Mouse (Mus musculus): Measurements from ENCODE around the gene Tcaim. TPM values are rescaled to one million over a fixed set of nuclear protein-coding genes. Genes with fewer than 3 reads are reported as not detected.

The Tcaim gene
- polyA plus RNA-seq (2015; fragmentation: Nextera tagmentation; extraction: Ambion mirVana) = 9.5 and 10.0 TPM in 2 replicates

- H3K9ac ChIP-seq = peak within 1 kb of the TSS; percentile 81
- ATAC-seq (ENCODE audit: low read depth) = peak; percentile 99
- H3K9me3 ChIP-seq = no peaks in the 10 kb centered on the region
- peak within 1 kb of the TSS; percentile 94 for H3K27ac ChIP-seq (replicated peaks)
- H3K4me1 ChIP-seq (replicated peaks) = peaks cover 14% of the 10 kb centered on the region
- H3K27me3 ChIP-seq = no peaks in the 10 kb centered on the region; the same call in 1 of the 2 replicates
- H3K36me3 ChIP-seq = no peaks in the 10 kb centered on the region; the same call in 1 of the 2 replicates
- H3K4me3 ChIP-seq = peak within 1 kb of the TSS; percentile 59
- peak within 1 kb of the TSS; percentile 87 for H3K4me2 ChIP-seq
- WGBS = 7% methylated on average over 42 of the region's 42 CpGs
Observed at GRCm38 (mm10) chr9:122805053-122805844, at the start of gene Tcaim. Gene Tcaim (plus strand): TSS chr9:122805539.

GRCm38 (mm10) chr9:122757614-122758013 lies 47.7 kb upstream of the Tcaim start:
- H3K27me3 ChIP-seq = no peaks in the 10 kb centered on the region
- H3K9me3 ChIP-seq = no peaks in the 10 kb centered on the region
- H3K4me3 ChIP-seq = no peak overlapping the region
- H3K4me1 ChIP-seq (replicated peaks) = no peaks in the 10 kb centered on the region
- no peak overlapping the region for H3K4me2 ChIP-seq
- no peaks in the 10 kb centered on the region for H3K36me3 ChIP-seq
- whole genome bisulfite sequencing = 57% methylated on average over 2 of the region's 2 CpGs
- no peak for ATAC-seq (ENCODE audit: low read depth)
- H3K27ac ChIP-seq (replicated peaks) = no peak overlapping the region
- H3K9ac ChIP-seq = no peak overlapping the region

GRCm38 (mm10) chr9:122760111-122760510 lies 45.2 kb upstream of the Tcaim start:
- Histone ChIP-seq H3K4me3 (no peak overlapping the region), H3K9ac (no peak overlapping the region), H3K4me1 (replicated peaks) (no peaks in the 10 kb centered on the region), H3K27me3 (no peaks in the 10 kb centered on the region), H3K4me2 (no peak overlapping the region), H3K36me3 (no peaks in the 10 kb centered on the region), H3K9me3 (no peaks in the 10 kb centered on the region), H3K27ac (replicated peaks) (no peak overlapping the region)
- no peak for ATAC-seq (ENCODE audit: low read depth)

- Histone ChIP-seq H3K36me3 (no peaks in the 10 kb centered on the region), H3K27me3 (no peaks in the 10 kb centered on the region), H3K9me3 (no peaks in the 10 kb centered on the region), H3K9ac (no peak overlapping the region), H3K4me1 (replicated peaks) (no peaks in the 10 kb centered on the region), H3K27ac (replicated peaks) (no peak overlapping the region), H3K4me3 (no peak overlapping the region), H3K4me2 (no peak overlapping the region)
- ATAC-seq (ENCODE audit: low read depth) = no peak
- WGBS = 74% methylated on average over 5 of the region's 5 CpGs
Observed at GRCm38 (mm10) chr9:122785231-122785630, 20.1 kb upstream of the Tcaim start.

GRCm38 (mm10) chr9:122786534-122786933 lies 18.8 kb upstream of the Tcaim start:
- no peak overlapping the region for H3K27ac ChIP-seq (replicated peaks)
- no peak overlapping the region for H3K4me2 ChIP-seq
- no peaks in the 10 kb centered on the region for H3K9me3 ChIP-seq
- no peaks in the 10 kb centered on the region for H3K27me3 ChIP-seq
- WGBS = 89% methylated on average over 1 of the region's 1 CpGs
- no peak overlapping the region for H3K4me3 ChIP-seq
- H3K9ac ChIP-seq = no peak overlapping the region
- no peaks in the 10 kb centered on the region for H3K36me3 ChIP-seq
- no peak for ATAC-seq (ENCODE audit: low read depth)
- no peaks in the 10 kb centered on the region for H3K4me1 ChIP-seq (replicated peaks)

- H3K36me3 ChIP-seq = no peaks in the 10 kb centered on the region; the same call in 1 of the 2 replicates
- no peak for ATAC-seq (ENCODE audit: low read depth)
- 16% methylated on average over 10 of the region's 10 CpGs for WGBS
Observed at GRCm38 (mm10) chr9:122805845-122806341, 554 bp downstream of the Tcaim start.

GRCm38 (mm10) chr9:122807186-122807585 lies 1.8 kb downstream of the Tcaim start:
- Histone ChIP-seq H3K27ac (replicated peaks) (no peak overlapping the region), H3K27me3 (no peaks in the 10 kb centered on the region), H3K4me2 (no peak overlapping the region), H3K9me3 (no peaks in the 10 kb centered on the region), H3K4me3 (no peak overlapping the region), H3K4me1 (replicated peaks) (peaks cover 14% of the 10 kb centered on the region), H3K9ac (no peak overlapping the region), H3K36me3 (peaks cover 9% of the 10 kb centered on the region)
- no peak for ATAC-seq (ENCODE audit: low read depth)
- WGBS = 96% methylated on average over 2 of the region's 2 CpGs

More at GRCm38 (mm10) chr9:122805845-122806341, 554 bp downstream of the Tcaim start:
- peaks cover 14% of the 10 kb centered on the region for H3K4me1 ChIP-seq (replicated peaks)
- H3K9ac ChIP-seq = peak overlapping the region; percentile 81
- H3K9me3 ChIP-seq = no peaks in the 10 kb centered on the region
- H3K27me3 ChIP-seq = no peaks in the 10 kb centered on the region
- peak overlapping the region; percentile 59 for H3K4me3 ChIP-seq
- H3K27ac ChIP-seq (replicated peaks) = peak overlapping the region; percentile 94
- H3K4me2 ChIP-seq = peak overlapping the region; percentile 87

- H3K27ac ChIP-seq (replicated peaks) = no peak overlapping the region
- peaks cover 32% of the 10 kb centered on the region for H3K36me3 ChIP-seq
- 87% methylated on average over 3 of the region's 3 CpGs for WGBS
- no peaks in the 10 kb centered on the region for H3K9me3 ChIP-seq
- H3K4me1 ChIP-seq (replicated peaks) = peaks cover 10% of the 10 kb centered on the region
- no peak overlapping the region for H3K4me3 ChIP-seq
- H3K27me3 ChIP-seq = no peaks in the 10 kb centered on the region
- no peak for ATAC-seq (ENCODE audit: low read depth)
- no peak overlapping the region for H3K4me2 ChIP-seq
- H3K9ac ChIP-seq = no peak overlapping the region
Observed at GRCm38 (mm10) chr9:122810212-122810611, 4.9 kb downstream of the Tcaim start.

GRCm38 (mm10) chr9:122812386-122812785 lies 7.0 kb downstream of the Tcaim start:
- Histone ChIP-seq H3K36me3 (peaks cover 45% of the 10 kb centered on the region), H3K9me3 (no peaks in the 10 kb centered on the region), H3K27ac (replicated peaks) (no peak overlapping the region), H3K4me2 (no peak overlapping the region), H3K4me3 (no peak overlapping the region), H3K4me1 (replicated peaks) (no peaks in the 10 kb centered on the region), H3K27me3 (no peaks in the 10 kb centered on the region), H3K9ac (no peak overlapping the region)
- no peak for ATAC-seq (ENCODE audit: low read depth)
- WGBS = 95% methylated on average over 5 of the region's 5 CpGs

- H3K27me3 ChIP-seq = no peaks in the 10 kb centered on the region
- H3K4me2 ChIP-seq = no peak overlapping the region
- WGBS = 93% methylated on average over 2 of the region's 2 CpGs
- H3K27ac ChIP-seq (replicated peaks) = no peak overlapping the region
- no peak for ATAC-seq (ENCODE audit: low read depth)
- no peak overlapping the region for H3K9ac ChIP-seq
- peaks cover 62% of the 10 kb centered on the region for H3K36me3 ChIP-seq
- no peaks in the 10 kb centered on the region for H3K9me3 ChIP-seq
- no peaks in the 10 kb centered on the region for H3K4me1 ChIP-seq (replicated peaks)
- no peak overlapping the region for H3K4me3 ChIP-seq
Observed at GRCm38 (mm10) chr9:122814775-122815174, 9.4 kb downstream of the Tcaim start.

GRCm38 (mm10) chr9:122815239-122815851 lies 10.0 kb downstream of the Tcaim start:
- Histone ChIP-seq H3K36me3 (peaks cover 68% of the 10 kb centered on the region), H3K27ac (replicated peaks) (no peak overlapping the region), H3K4me1 (replicated peaks) (no peaks in the 10 kb centered on the region), H3K9me3 (no peaks in the 10 kb centered on the region), H3K4me3 (no peak overlapping the region), H3K4me2 (no peak overlapping the region), H3K9ac (no peak overlapping the region), H3K27me3 (no peaks in the 10 kb centered on the region)
- ATAC-seq (ENCODE audit: low read depth) = no peak
- WGBS = 91% methylated on average over 4 of the region's 4 CpGs

GRCm38 (mm10) chr9:122823374-122824017 lies 18.2 kb downstream of the Tcaim start:
- H3K4me1 ChIP-seq (replicated peaks) = no peaks in the 10 kb centered on the region
- H3K4me3 ChIP-seq = no peak overlapping the region
- H3K27ac ChIP-seq (replicated peaks) = no peak overlapping the region
- H3K36me3 ChIP-seq = peaks cover 82% of the 10 kb centered on the region
- H3K9ac ChIP-seq = no peak overlapping the region
- H3K9me3 ChIP-seq = no peaks in the 10 kb centered on the region
- no peak overlapping the region for H3K4me2 ChIP-seq
- no peaks in the 10 kb centered on the region for H3K27me3 ChIP-seq
- 85% methylated on average over 5 of the region's 5 CpGs for WGBS
- no peak for ATAC-seq (ENCODE audit: low read depth)
